Mouse (Mus musculus) kidney, embryonic 15.5 days (tissue): Measurements from ENCODE around the gene Nudt16l1. TPM values are rescaled to one million over a fixed set of nuclear protein-coding genes. Genes with fewer than 3 reads are reported as not detected.

Experiments
- ATAC-seq: fragments of 200-750 bp; cut with Nextera tagmentation; replicated peaks from 2 replicates; pipeline ENCODE4 v1.8.0; 2017; ENCODE audit warnings: moderate TSS enrichment; ENCODE audit not compliant: low FRiP score
- H3K27ac ChIP-seq: fragments of 300-500 bp; sonication (generic); 2 replicates; pipeline ENCODE4 v1.5.1; 2015; ENCODE audit warnings: mild to moderate bottlenecking, inconsistent platforms
- H3K27me3 ChIP-seq: fragments of 300-500 bp; sonication (generic); 2 replicates; pipeline ENCODE4 v1.6.1; 2015; ENCODE audit warnings: inconsistent platforms
- H3K36me3 ChIP-seq: fragments of 300-500 bp; sonication (generic); 2 replicates; pipeline ENCODE4 v1.6.1; 2015; ENCODE audit warnings: inconsistent platforms
- H3K4me1 ChIP-seq: fragments of 300-500 bp; sonication (generic); 2 replicates; pipeline ENCODE4 v1.6.1; 2015; ENCODE audit warnings: inconsistent platforms
- H3K4me2 ChIP-seq: fragments of 300-500 bp; sonication (generic); 2 replicates; pipeline ENCODE4 v1.6.1; 2015; ENCODE audit warnings: moderate library complexity, mild to moderate bottlenecking, inconsistent platforms
- H3K4me3 ChIP-seq: fragments of 300-500 bp; sonication (generic); replicated peaks from 2 replicates; pipeline ENCODE4 v1.5.1; 2015; ENCODE audit warnings: mild to moderate bottlenecking, inconsistent platforms
- H3K9ac ChIP-seq: fragments of 300-500 bp; sonication (generic); 2 replicates; pipeline ENCODE4 v1.6.1; 2015; ENCODE audit warnings: mild to moderate bottlenecking, inconsistent platforms
- H3K9me3 ChIP-seq: fragments of 300-500 bp; sonication (generic); replicated peaks from 2 replicates; pipeline ENCODE4 v1.6.1; 2016; ENCODE audit warnings: inconsistent platforms
- whole genome bisulfite sequencing: fragments of 180-500 bp; shearing (Covaris S2); methylation state at CpG from one replicate; pipeline ENCODE4 v1.1.7; 2015; ENCODE audit warnings: mixed read lengths; 5-methylcytosine and 5-hydroxymethylcytosine counted together
- polyA plus RNA-seq: library from polyadenylated mRNA; unstranded; fragments of >200 nt; fragmentation: Nextera tagmentation; extraction: Ambion mirVana; gene quantifications from 2 replicates; pipeline ENCODE4 v1.2.1, GENCODE M21; 2015

The Nudt16l1 gene
- polyA plus RNA-seq, 1 experiment from 2014 or later = 155 TPM

DNA sequence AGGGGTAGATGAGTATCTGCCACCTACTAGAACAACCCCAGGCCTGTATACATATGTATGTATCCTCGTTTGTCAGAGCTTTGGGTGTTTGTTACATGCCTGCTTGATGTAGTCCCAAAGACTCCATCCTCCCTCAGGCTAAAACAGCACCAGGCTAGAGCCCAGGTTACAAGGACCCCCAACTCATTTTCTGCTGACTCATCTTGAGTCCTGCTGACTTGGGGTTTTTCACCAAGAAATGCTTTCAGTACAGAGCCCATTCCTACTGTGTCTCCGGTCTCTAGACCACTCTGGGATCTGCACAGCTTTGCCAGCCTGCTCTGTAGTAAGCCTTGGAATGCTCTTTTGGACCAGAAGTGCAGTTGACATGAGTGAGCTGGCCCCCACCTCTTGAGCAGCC lies 22.0 kb upstream of the Nudt16l1 start:
- ATAC-seq = no peak
- Histone ChIP-seq H3K4me1 (peaks cover 15% of the 10 kb centered on the region), H3K9me3 (no peaks in the 10 kb centered on the region), H3K27ac (no peak overlapping the region), H3K36me3 (peaks cover 68% of the 10 kb centered on the region), H3K9ac (no peak overlapping the region), H3K27me3 (no peaks in the 10 kb centered on the region), H3K4me2 (no peak overlapping the region), H3K4me3 (no peak overlapping the region)
- WGBS = 91% methylated on average over 2 of the region's 2 CpGs

DNA sequence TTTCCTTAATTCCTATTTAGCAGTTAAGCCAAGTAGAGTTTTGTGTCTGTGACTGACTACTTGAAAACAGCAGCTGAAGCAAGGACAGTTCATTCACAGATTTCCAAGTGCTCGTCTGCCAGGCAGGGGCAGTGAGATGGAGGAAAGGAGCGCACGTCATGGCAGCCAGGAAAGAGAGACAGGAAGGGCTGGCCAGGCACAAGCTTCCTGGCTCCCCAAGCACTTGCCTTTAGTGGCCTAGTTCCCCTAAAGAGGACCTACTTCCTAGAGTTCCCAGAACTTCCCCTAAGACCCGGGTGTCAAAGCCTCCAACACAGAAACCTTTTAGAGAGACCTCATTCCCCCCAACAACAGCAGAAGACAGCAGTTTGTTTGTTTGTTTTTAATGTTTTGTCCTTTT lies 18.0 kb upstream of the Nudt16l1 start:
- no peak for ATAC-seq
- H3K36me3 ChIP-seq = peaks cover 81% of the 10 kb centered on the region
- no peak overlapping the region for H3K4me2 ChIP-seq
- WGBS = 79% methylated on average over 4 of the region's 4 CpGs
- no peak overlapping the region for H3K9ac ChIP-seq
- H3K9me3 ChIP-seq = no peaks in the 10 kb centered on the region
- H3K4me1 ChIP-seq = no peaks in the 10 kb centered on the region
- H3K27me3 ChIP-seq = no peaks in the 10 kb centered on the region
- H3K4me3 ChIP-seq = no peak overlapping the region
- peak overlapping the region; percentile 19; the same call in 1 of the 2 replicates for H3K27ac ChIP-seq

DNA sequence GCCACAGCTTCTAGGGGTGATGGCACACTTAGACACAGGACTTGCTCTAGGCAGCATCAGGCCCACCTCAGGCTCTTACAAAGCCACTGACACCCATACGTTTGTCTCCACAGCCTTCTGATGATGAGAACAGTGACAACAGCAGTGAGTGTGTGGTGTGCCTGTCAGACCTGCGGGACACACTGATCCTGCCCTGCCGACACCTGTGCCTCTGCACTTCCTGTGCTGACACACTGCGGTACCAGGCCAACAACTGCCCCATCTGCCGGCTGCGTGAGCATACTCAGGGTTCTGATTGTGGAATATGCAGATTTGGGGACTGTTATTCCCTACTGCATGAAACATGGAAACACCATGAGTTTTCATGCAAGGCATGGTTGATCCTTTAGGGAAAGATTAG lies 16.1 kb upstream of the Nudt16l1 start:
- Histone ChIP-seq H3K4me3 (no peak overlapping the region), H3K27me3 (no peaks in the 10 kb centered on the region), H3K36me3 (peaks cover 83% of the 10 kb centered on the region), H3K9ac (no peak overlapping the region), H3K9me3 (no peaks in the 10 kb centered on the region), H3K4me1 (no peaks in the 10 kb centered on the region), H3K27ac (no peak overlapping the region), H3K4me2 (no peak overlapping the region)
- ATAC-seq = no peak
- WGBS = 90% methylated on average over 6 of the region's 6 CpGs

DNA sequence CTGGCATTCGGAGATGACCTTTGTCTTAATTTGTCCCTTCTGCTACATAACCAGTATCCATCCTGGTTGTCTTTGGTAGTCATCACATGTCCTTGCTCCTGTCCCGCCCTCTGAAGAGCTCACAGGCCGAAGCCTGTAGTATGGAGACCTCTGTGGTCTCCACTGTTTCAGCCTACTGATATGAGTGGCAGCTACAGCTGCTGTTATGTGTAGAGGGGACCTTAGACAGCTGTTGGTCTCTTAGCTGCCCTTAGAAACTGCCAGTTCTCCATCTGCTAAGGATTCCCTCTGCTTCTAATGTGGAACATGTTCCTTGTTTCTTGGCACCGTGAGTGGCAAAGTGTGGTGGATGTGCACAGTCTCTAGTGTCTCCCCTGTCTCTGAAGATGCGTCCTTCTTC lies 14.6 kb upstream of the Nudt16l1 start:
- Histone ChIP-seq H3K9ac (no peak overlapping the region), H3K27ac (no peak overlapping the region), H3K4me2 (no peak overlapping the region), H3K4me3 (no peak overlapping the region), H3K4me1 (no peaks in the 10 kb centered on the region), H3K9me3 (no peaks in the 10 kb centered on the region), H3K27me3 (no peaks in the 10 kb centered on the region), H3K36me3 (peaks cover 91% of the 10 kb centered on the region)
- 91% methylated on average over 5 of the region's 5 CpGs for WGBS
- ATAC-seq = no peak

DNA sequence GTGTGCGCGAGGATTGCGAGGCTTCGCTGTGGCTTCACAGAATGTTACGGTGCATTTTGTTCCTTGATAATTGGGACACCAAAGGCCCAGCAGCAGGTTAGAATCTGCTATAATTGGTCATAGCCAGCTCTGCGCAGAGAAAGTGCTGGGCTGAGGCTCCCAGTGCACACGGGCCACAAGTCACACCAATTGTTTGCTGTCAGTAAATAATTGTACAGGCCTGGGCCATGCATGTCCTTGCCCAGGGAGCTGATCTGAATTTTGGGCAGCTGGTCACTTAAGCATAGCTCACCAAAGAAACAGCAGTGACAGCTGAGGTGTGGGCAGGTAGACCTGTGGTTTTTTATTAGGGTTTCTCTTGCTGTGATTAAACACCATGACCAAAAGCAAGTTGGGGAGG lies 10.6 kb upstream of the Nudt16l1 start:
- WGBS = 95% methylated on average over 7 of the region's 7 CpGs
- no peak for ATAC-seq

DNA sequence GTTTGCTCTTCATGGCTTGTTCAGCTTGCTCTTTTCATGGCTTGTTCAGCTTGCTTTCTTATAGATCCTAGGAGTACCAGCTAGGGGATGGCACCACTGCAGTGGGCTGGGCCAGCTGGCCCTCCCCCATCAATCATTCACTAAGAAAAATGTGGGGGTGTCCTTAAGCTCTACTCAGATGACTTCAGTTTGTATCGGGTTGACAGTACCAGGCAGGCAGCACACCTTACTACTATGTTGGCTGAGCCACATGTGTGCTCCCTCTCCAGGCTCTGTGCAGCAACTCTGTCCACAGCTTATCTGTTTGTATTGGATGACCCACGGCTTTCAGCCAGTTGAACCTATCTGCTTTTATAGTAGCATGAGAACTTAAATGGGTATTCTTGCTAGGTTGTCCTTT lies 10.1 kb upstream of the Nudt16l1 start:
- no peaks in the 10 kb centered on the region for H3K27me3 ChIP-seq
- ATAC-seq = no peak
- WGBS = 66% methylated on average over 2 of the region's 2 CpGs
- no peak overlapping the region for H3K9ac ChIP-seq
- H3K4me2 ChIP-seq = no peak overlapping the region
- H3K36me3 ChIP-seq = peaks cover 98% of the 10 kb centered on the region
- H3K4me1 ChIP-seq = no peaks in the 10 kb centered on the region; the same call in 1 of the 2 replicates
- H3K27ac ChIP-seq = no peak overlapping the region
- H3K9me3 ChIP-seq = no peaks in the 10 kb centered on the region
- H3K4me3 ChIP-seq = no peak overlapping the region

More for the DNA sequence above, 10.6 kb upstream of the Nudt16l1 start:
- no peak overlapping the region for H3K4me3 ChIP-seq
- H3K4me1 ChIP-seq = no peaks in the 10 kb centered on the region; the same call in 1 of the 2 replicates
- H3K27me3 ChIP-seq = no peaks in the 10 kb centered on the region
- no peak overlapping the region for H3K9ac ChIP-seq
- H3K27ac ChIP-seq = no peak overlapping the region
- H3K4me2 ChIP-seq = no peak overlapping the region
- H3K9me3 ChIP-seq = no peaks in the 10 kb centered on the region
- peaks cover 98% of the 10 kb centered on the region for H3K36me3 ChIP-seq

DNA sequence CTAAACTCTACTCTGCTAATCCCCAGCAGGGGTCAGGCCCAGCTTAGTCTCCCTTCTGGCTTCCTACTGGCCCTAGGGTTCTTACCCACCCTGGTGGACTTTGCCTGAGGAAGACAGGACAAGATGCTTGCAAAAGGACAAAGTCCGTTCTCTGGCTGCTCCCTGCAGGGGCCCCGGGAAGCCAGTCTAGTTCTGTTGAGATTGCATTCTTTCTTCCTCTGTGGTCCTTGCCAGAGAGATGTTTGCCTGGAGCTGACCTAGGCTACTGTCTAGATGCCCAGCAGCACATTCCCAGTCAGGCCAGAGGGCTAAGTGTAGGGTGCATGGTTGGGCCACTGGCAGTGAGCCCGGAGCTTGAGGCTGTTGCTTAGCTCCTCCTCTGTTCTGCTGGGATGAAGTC lies 6.1 kb upstream of the Nudt16l1 start:
- 87% methylated on average over 3 of the region's 3 CpGs for WGBS
- H3K27me3 ChIP-seq = no peaks in the 10 kb centered on the region
- H3K9ac ChIP-seq = no peak overlapping the region
- no peaks in the 10 kb centered on the region for H3K9me3 ChIP-seq
- H3K4me1 ChIP-seq = peaks cover 3% of the 10 kb centered on the region; the same call in 1 of the 2 replicates
- H3K36me3 ChIP-seq = peaks cover 98% of the 10 kb centered on the region
- H3K4me3 ChIP-seq = no peak overlapping the region
- no peak overlapping the region for H3K4me2 ChIP-seq
- peak; percentile 65 for ATAC-seq
- peak overlapping the region; percentile 54; the same call in 1 of the 2 replicates for H3K27ac ChIP-seq

DNA sequence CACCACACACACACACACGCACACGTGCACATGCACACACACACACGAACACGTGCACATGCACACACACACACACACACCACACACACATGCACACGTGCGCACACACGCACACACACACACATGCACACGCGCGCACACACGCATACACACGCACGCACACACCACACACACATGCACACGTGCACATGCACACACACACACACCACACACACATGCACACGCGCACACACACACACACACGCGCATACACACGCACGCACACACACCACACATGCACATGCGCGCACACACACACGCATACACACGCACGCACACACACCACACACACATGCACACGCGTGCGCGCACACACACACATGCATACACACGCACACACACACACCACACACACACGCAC lies 3.1 kb upstream of the Nudt16l1 start:
- no peak overlapping the region for H3K4me2 ChIP-seq
- H3K27me3 ChIP-seq = no peaks in the 10 kb centered on the region
- no peak overlapping the region for H3K27ac ChIP-seq
- peaks cover 79% of the 10 kb centered on the region for H3K36me3 ChIP-seq
- no peak overlapping the region for H3K4me3 ChIP-seq
- no peak overlapping the region for H3K9ac ChIP-seq
- H3K4me1 ChIP-seq = peaks cover 21% of the 10 kb centered on the region
- H3K9me3 ChIP-seq = no peaks in the 10 kb centered on the region
- 97% methylated on average over 31 of the region's 31 CpGs for WGBS
- no peak for ATAC-seq

DNA sequence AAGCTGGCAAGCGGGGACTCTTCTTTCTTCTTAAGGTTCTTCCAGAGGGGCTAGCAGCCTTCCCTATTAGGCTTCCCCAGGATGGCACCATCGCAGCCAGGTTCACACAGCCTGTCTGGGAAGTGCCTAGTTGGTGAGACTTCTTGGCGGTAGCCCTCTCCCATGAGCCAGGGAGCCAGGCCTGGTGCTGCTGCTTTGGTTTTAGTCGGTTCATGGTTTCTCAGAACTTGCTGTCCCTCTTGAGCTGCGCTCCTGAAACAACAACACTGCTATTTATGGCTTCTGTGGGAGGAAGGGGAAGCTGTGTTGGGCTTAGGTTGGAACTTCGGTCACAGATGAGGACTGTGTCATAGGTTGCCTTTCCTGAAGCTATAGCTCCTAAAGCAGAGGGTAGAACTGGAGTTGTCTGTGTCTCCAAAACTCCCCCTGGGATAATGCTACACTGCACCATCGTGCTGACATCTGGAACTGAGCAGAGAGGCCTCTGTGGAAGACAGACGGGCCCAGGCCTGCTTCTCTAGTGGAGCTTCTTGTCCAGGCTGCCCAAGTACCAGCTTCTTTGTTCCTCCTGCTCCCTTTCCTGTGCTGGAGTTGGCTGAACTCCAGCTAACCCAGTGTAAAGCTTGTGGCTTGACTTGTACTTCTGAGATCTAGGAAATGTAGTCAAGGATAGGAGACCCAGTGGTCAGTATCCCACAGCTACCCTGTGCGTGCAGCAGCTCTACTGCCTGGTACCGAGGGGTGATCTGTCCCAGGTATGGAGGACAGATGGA lies 2.4 kb upstream of the Nudt16l1 start:
- Histone ChIP-seq H3K4me3 (no peak overlapping the region), H3K4me1 (peaks cover 22% of the 10 kb centered on the region), H3K4me2 (no peak overlapping the region), H3K9ac (no peak overlapping the region), H3K27ac (peak overlapping the region; percentile 71), H3K9me3 (no peaks in the 10 kb centered on the region), H3K27me3 (no peaks in the 10 kb centered on the region), H3K36me3 (peaks cover 79% of the 10 kb centered on the region)
- ATAC-seq = no peak
- WGBS = 81% methylated on average over 10 of the region's 10 CpGs

DNA sequence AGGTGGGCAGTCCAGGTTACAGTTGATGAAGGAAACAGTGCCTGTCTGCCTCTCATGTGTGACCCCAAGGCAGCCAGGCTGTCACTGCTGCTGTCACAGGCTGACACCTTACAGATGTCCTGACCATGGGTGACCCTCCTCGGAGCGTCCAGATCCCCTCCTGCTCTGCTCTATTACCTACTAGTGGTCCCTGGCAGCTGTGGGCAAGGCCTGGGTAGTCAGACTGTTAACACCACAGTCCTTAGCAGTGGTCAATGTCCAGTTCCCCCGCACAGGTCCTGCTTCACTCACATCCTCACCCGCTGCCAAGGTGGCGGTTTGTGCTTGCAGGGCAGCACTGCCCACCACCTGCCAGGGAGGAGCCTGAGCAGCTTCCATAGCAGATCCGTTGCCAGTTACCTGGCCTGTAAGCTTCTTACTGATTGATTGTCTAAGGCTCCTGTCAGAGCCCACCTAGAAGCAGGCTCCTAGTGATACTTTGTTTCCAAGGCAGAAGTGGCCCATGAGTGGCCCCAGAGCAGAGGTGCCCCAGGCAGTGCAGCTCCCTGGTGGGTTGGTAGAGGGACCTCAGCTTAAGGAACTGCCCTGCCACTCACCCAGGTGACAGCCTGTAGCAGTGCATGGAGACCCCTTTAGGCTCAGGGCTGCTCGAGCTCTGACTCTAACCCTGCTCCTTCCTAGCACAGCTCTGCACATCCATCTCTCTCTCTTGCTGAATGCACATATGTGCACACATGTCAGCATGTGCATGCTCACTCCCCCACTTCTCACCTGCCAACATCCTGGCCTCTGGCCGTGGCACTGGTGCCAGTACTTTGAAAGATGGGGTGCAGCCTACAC lies 990 bp upstream of the Nudt16l1 start:
- no peak overlapping the region for H3K9ac ChIP-seq
- 87% methylated on average over 8 of the region's 8 CpGs for WGBS
- H3K36me3 ChIP-seq = peaks cover 79% of the 10 kb centered on the region

DNA sequence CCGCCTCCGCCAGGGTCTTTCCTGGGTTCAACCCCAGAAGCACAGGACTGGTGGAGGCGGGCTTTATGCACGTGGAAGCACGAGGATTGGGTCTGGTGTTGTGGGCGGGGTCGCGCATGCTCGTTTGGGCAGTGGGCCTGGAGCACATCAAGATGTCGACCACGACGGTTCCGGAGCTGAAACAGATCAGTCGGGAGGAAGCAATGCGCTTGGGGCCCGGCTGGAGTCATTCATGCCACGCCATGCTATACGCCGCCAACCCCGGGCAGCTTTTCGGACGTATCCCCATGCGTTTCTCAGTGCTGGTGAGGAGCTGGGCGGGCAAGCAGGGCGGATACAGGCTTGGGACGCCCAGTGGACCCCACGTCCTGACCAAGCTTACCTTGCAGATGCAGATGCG lies 428 bp downstream of the Nudt16l1 start:
- no peaks in the 10 kb centered on the region for H3K9me3 ChIP-seq
- H3K27me3 ChIP-seq = no peaks in the 10 kb centered on the region
- H3K4me3 ChIP-seq = peak overlapping the region; percentile 97
- H3K27ac ChIP-seq = peak overlapping the region; percentile 93
- under 1% methylated on average over 28 of the region's 28 CpGs for WGBS
- peak overlapping the region; percentile 87 for H3K4me2 ChIP-seq
- peaks cover 22% of the 10 kb centered on the region for H3K4me1 ChIP-seq
- peak overlapping the region; percentile 96 for H3K9ac ChIP-seq
- ATAC-seq = peak; percentile 96
- H3K36me3 ChIP-seq = peaks cover 79% of the 10 kb centered on the region

More for the DNA sequence above, 990 bp upstream of the Nudt16l1 start:
- Histone ChIP-seq H3K9me3 (no peaks in the 10 kb centered on the region), H3K27me3 (no peaks in the 10 kb centered on the region), H3K4me2 (no peak overlapping the region), H3K4me3 (no peak overlapping the region), H3K4me1 (peaks cover 22% of the 10 kb centered on the region), H3K27ac (no peak overlapping the region)
- ATAC-seq = no peak

DNA sequence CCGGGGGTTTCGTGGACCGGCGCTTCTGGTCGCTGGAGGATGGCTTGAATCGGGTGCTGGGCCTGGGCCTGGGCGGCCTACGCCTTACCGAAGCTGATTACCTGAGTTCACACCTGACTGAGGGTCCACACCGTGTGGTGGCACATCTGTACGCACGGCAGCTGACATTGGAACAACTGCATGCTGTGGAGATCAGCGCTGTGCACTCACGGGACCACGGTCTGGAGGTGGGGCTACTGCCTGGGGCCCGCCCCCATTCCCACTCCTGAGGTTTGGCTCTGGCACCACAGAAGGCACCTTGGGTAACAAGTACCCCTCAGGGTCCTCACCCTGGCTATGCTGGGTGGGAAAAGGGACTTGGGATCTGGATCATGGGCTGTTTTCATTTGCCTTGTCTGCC lies 851 bp downstream of the Nudt16l1 start:
- Histone ChIP-seq H3K27ac (peak overlapping the region; percentile 93), H3K9me3 (no peaks in the 10 kb centered on the region), H3K36me3 (peaks cover 79% of the 10 kb centered on the region), H3K4me2 (peak overlapping the region; percentile 87), H3K9ac (peak overlapping the region; percentile 96), H3K4me3 (peak overlapping the region; percentile 97), H3K4me1 (peaks cover 22% of the 10 kb centered on the region), H3K27me3 (no peaks in the 10 kb centered on the region)
- WGBS = 1% methylated on average over 16 of the region's 16 CpGs
- ATAC-seq = peak; percentile 77
